Mouse (Mus musculus) urinary bladder, postnatal 4 days (tissue): ENCODE data around the gene Tmem248.
A peak's percentile ranks its signal among the peaks of the same experiment; 100 is the strongest.
"Not testable (repeated sequence)": the region's sequence is repeated elsewhere in the genome, so short reads cannot be mapped to it uniquely, and the experiment has no call there.

Experiments
- DNase-seq, 2 experiments: peaks; one replicate each; pipeline ENCODE4 v3.0.0; 2021 to 2022; ENCODE audit warnings: low spot score in 2 of 2

Gene Tmem248

DNA sequence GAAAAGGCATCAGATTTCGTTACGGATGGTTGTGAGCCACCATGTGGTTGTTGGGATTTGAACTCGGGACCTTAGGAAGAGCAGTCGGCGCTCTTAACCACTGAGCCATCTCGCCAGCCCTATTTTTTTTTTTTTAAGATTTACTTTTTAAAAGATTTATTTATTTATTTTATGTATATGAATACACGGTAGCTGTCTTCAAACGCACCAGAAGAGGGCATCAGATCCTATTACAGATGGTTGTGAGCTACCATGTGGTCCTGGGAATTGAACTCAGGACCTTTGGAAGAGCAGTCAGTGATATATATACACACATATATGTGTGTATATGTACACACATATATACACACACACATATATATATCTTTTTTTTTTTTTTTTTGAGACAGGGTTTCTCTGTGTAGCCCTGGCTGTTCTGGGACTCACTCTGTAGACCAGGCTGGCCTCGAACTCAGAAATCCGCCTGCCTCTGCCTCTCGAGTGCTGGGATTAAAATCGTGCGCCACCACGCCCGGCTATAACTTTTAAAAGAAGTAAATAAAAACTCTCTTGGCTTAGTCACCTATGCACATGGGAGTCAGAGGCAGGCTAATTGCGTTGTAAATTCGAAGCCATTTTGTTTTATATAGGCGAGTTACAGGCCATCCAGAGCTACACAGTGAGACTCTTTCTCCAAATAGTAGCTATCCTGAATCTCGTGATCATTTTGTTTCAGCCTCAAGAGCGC lies 39.1 kb downstream of the Tmem248 start:
- not testable (repeated sequence) for DNase-seq

DNA sequence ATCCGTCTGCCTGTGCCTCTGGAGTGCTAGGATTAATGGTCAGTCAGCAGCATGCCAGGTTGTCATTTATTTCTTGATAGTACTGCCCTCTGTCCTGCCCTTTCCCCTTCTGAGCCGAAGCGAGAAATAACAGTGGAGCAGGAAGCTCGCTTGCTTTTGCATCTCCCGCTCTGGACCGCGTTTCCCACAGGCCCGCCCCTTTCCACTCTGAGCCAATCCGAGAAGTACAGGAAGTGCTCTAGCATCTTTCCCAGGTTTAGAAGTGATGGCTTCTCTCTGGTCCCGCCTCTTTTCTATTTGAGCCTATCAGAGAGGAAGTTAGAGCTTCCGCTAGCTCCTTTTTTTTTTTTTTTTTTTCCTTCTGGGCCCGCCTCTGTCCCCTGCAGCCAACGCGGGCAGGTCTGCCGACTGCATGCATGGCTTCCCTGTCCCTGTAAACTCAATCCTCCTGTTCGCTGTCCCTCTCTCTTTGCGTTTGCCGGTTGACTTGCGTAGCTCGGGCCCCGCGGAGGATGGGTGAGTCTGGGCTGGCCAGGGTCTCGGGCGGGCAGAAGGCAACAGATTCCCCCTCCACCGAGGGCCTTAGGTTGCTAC lies 39.9 kb downstream of the Tmem248 start:
- DNase-seq: peak; percentile 87 to 93

DNA sequence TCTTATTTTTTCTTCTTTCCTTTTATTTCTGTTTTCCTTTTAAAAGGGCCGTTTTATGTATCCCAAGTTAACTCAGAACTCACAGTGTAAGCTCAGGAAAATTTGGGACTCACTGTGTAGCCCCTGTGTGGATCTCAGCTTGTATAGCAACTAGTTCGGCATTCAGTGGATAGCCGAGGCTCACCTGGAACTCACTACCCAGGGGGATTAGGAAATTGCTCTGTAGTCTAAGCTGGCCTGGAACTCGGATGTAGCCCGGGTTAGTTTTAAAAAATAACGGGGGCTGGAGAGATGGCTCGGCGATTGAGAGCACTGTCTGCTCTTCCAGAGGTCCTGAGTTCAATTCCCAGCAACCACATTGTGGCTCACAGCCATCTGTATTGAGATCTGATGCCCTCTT lies 40.4 kb downstream of the Tmem248 start:
- no peak for DNase-seq

DNA sequence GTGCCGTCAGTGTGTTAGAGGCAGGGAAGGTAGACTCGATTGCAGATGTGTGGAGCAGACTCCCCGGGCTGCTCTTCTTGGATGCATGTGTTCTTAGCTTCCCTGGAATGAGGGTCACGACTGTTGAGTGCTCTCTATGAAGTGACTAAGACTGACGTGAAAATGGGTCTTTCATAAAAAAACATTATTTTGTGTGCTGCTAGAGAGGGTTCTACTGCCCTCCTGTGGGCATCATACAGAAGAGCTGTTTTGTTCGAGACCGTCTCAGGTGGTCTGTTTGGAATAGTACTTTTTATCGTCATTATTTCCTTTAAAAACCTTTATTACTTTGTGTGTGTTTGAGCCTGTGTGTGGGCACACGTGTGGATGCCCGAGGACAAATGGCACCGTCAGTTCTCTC lies 46.6 kb downstream of the Tmem248 start:
- no peak for DNase-seq

DNA sequence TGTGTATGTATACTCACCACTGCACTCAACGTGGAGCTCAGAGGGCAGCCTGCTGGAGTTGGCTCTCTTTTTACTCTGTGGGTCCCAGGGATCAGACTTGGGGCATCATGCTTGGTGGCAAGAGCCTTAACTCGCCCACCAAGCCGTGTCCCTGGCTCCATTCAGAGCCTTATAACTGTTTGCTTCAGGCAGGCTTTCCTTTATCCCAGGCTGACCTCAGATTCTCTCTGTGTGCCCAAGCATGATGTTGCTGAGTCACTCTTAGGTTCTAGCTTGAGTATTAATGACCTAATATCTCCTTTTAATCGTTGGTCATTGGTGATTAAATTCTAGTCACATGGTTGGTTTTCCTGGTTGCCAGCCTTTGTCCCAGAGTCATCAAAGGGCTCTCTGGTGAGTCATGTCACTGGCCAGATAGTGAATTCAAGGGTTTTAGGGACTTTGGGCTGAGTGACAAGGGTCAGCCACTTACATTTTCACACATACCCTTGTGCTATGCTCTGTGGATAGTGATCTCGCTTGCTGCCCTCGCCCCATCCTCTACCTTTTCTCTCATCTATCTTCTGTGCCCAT lies 47.6 kb downstream of the Tmem248 start:
- no peak for DNase-seq

DNA sequence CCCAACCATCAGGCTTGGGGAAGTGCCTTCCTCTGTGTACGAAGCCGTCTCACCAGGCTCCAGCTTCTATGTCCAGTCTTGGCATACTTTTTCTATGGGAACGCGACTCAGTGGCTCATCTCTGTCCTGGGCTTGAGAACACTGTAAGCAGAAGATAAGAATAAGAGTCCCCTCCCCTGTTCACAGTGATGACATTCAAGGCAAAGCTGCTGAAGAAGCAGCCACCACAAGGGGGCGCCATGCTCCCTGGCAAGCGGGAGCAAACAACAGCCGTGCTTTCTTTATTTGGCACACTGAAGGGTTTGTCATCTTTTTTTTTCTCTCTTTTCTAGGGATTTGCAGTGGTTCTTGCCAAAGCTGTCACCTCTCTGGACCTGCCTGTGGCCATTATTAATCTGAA lies 49.8 kb downstream of the Tmem248 start:
- DNase-seq: no peak

DNA sequence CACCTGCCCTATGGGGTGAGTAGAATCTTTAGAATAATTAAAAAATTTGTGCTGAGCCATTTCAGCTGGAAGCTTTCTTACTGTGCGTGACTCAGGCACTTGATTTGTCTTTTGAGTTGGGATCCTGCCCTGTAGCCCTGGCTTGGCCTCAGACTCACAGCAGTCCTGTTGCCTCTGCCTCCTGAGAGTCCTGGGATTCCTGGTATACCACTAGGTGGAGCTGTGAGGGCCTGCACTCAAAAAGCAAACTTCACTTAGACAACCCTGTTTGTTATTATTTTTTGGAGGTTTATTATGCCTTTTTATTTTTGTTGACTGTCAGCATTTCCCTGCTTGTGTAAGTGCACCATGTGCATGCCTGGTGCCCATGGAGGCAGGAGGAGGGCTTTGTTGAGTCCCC lies 50.4 kb downstream of the Tmem248 start:
- no peak for DNase-seq

DNA sequence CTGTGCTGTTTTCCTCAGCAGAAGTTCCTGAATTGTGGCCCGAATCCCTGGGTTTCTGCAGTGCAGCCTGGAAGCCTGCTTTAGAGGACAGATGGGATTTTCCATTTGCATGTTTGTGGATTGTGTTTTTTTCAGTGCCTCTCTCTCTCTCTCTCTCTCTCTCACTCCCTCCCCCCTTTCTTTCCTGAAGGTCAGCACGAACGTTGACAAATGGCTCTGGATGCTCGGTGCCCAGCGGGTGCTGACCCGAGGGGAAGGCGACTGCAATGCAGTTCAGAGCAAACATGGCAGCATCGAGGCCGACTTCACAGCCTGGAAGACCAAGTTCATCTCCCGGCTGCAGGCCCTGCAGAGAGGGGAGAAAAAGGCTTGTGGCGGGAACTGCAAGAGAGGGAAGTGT lies 52.1 kb downstream of the Tmem248 start:
- no peak for DNase-seq

DNA sequence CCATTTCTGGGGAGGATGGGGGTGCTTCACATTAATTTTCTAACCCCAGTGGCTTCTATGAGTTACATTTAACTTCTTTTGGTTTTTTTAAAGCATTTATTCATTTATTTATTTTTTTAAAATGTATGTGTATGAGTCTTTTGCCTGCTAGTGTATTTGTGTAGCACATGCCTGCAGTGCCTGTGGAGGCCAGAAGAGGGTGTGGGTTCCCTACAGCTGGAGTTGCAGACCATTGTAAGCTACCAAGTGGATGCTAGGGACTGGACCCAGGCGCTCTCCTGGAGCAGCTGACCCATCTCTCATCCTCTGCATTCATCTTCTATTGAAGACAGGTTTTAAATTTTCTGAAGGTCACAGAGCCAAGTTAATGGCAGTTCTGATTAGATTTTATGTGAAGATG lies 55.5 kb downstream of the Tmem248 start:
- DNase-seq: no peak

DNA sequence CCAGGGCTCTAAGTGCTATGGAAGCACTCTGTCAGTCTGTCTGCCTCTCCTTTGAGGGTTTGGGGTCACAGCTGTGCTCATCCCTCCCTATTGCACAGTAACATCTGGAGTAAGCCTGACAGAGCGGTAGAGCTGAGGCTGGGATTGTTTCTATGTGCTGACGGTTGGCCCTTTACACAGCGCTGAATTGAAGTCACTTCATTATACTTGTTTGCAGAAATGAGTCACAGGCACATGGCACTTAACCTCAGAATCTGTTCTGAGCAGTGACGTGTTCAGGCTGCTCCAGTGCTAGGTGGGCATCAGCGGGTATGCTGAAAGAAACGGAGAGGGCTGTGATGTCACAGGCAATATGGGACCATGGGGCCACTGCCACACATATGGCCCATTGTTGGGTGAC lies 56.2 kb downstream of the Tmem248 start:
- DNase-seq: no peak

DNA sequence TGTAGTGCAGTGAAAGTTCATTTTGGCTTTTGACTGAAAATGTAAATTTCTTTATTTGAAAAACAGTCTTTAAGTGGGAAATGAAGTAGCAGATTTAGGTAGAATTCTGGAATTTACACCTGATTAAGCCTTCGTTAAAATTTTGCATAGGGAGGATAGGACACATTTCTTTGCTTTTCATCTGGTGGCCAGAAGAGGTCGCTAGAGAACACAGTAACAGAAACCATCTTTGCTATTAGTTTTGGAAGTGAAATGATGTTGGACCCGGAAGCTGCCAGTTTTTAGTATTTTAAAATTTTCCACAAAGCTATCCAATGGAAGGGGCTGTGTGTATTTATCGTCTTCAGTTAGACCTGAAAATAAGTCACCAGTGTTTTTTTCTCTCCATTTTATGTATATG lies 58.6 kb downstream of the Tmem248 start:
- DNase-seq: no peak

DNA sequence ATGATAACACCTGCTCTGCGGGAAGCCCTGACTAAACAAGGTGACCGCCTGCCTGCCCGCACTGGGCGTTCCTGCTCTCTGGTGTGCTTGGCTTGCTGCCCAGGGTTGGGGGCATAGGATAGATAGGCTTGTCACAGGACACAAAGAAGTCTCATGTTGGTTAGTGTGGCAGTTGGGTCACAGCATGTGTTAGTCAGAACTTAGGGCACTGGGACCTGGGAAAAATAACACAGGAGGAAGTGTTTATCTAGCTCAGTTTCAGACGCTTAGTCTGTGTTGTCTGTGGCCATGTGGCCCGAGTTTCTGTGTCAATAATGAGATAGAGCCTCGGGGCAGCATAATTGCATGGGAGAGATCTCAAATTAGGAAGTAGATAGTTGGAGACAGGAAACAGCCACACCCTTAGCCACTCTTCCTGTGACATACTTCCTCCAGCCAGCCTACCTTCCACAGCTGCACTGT lies 61.2 kb downstream of the Tmem248 start:
- no peak for DNase-seq

DNA sequence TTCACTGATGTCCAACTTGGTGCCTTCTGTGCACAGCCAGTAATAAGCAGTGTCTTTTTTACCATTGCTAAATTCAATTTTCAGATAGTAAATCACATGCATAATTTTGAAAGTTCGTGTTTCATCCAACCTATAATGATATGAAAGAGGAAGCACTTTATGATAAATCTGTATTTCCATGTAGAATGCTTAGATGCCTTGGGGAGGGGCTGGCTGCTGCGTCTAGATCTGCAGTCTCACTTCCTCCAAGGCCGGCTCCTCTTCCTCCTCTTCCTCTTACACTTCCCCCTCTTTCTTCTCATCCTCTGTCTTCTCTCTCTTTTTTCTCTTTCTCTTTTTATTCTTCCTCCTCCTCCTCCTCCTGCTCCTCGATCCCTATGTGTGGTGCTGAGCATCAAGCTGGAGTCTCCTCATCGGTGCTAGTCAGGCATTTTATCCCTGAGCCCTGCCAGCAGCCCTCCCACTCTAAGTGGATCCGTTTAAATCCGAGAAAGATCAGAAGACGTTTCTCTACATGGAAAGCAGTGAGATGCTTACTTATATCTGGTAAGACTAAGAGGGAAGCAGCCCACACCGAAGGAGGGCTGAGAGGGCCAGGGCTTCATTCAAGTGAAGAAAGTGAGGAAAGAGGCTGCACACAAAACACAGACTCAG lies 66.3 kb downstream of the Tmem248 start:
- DNase-seq: no peak

DNA sequence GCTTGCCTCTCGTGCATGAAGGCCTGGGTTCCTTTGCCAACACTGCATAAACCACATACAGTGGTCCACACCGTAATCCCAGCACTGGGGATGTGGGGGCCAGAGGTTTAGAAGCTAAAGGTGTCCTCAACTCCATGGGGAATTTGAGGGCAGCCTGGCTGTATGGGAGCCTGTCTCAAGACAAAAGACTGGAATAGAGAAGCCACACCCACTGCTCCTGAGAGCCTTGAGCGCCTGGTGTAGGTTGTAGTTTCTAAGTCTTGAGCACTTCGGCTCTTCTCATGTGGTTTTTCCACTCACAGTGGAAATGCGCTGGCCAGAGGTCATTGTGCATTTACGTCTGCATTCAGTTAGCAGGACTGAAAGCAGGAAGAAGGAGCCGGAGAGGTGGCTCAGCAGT lies 71.2 kb downstream of the Tmem248 start:
- DNase-seq: no peak

DNA sequence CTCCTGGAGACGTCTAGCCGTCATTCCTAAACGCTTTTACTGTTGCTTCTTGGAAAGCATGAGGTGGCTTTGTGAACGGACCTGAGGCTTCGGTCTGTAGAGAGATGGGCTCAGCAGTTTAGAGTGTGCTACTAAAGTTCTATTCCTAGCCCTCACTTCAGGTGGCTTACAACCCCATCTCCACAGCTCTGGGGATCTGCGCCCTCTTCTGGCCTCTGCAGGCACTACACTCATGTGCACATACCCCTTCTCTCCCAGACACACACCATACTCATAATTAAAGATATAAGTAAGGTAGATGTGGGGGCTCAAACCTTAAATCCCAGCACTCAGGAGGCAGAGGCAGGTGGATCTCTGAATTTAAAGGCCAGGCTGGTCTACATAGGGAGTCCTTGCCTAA lies 73.4 kb downstream of the Tmem248 start:
- no peak for DNase-seq

DNA sequence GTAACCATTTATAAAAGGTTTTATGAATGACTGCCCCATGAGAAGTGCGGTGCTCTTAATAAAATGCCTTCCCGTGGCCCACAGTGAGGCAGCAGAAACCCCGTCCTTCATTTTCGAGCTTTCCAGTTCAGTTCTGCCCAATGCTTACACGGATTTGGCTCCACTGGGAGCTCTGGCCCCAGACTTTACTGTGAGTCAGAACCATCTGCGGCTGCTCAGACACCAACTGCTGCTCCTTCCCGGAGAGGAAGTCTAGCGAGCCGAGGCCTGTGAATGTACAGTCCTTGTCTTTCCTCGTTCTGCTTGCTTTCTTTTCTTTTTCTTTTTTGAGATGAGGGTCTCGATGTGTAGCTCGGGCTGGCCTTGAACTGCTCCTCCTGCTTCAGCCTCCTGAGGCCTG lies 73.9 kb downstream of the Tmem248 start:
- DNase-seq: no peak

DNA sequence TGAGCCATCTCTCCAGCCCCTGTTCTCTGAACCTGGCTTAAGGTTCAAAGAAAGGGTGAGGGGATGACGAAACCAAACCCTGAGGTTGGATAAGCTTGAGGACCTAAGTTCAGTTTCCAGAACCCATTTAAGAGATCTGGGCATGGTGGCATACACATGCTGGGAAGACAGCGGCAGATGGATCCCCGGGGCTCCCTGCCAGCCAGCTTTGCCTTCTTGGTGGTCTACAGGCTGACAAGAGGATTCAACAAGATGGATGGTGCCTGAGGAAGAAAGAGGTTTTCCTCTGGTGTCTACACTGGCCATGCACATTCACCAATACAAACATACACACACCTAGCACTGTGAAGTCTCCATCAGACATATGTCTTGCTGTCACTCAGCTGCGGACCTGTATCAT lies 76.1 kb downstream of the Tmem248 start:
- DNase-seq: no peak
